Mouse (Mus musculus) heart, postnatal 0 days (tissue): ENCODE results near the gene Herc6.

ENCODE experiments used
- CTCF ChIP-seq: IDR thresholded peaks from 2 replicates; pipeline ENCODE4 v1.5.1; 2016; ENCODE audit warnings: antibody characterized with exemption, control low read depth, low read depth
- EP300 ChIP-seq: IDR thresholded peaks from 2 replicates; pipeline ENCODE4 v1.6.1; 2016; ENCODE audit warnings: antibody characterized with exemption, low read depth

GRCm38 (mm10) chr6:57706721-57707120 lies 125.9 kb downstream of the Herc6 start:
- TF ChIP-seq CTCF (no peak), EP300 (no peak)
